Mouse (Mus musculus) liver, postnatal 0 days (tissue): Measurements from ENCODE around the gene 1700113H08Rik. TPM values are rescaled to one million over a fixed set of nuclear protein-coding genes. Genes with fewer than 3 reads are reported as not detected.

Source experiments
- ATAC-seq: fragments of 200-750 bp; cut with Nextera tagmentation; 2 replicates; pipeline ENCODE4 v1.8.0; 2017; ENCODE audit warnings: mild to moderate bottlenecking, moderate library complexity
- DNase-seq: peaks from one replicate; pipeline ENCODE4 v3.0.0-alpha.2; 2016
- H3K27ac ChIP-seq: fragments of 300-500 bp; sonication (generic); 2 replicates; pipeline ENCODE4 v1.5.1; 2014; ENCODE audit warnings: antibody characterized with exemption, moderate library complexity, mild to moderate bottlenecking, low read depth
- H3K27me3 ChIP-seq: fragments of 300-500 bp; sonication (generic); 2 replicates; pipeline ENCODE4 v1.6.1; 2014; ENCODE audit warnings: low read length, control low read depth, mixed read lengths; ENCODE audit not compliant: insufficient read depth
- H3K36me3 ChIP-seq: fragments of 300-500 bp; sonication (generic); replicated peaks from 2 replicates; pipeline ENCODE4 v1.6.1; 2014; ENCODE audit warnings: mild to moderate bottlenecking, control low read depth, low read length, moderate library complexity, mixed read lengths; ENCODE audit not compliant: insufficient read depth
- H3K4me1 ChIP-seq: fragments of 300-500 bp; sonication (generic); 2 replicates; pipeline ENCODE4 v1.6.1; 2014; ENCODE audit warnings: antibody characterized with exemption, mild to moderate bottlenecking, control low read depth; ENCODE audit not compliant: insufficient read depth
- H3K4me2 ChIP-seq: fragments of 300-500 bp; sonication (generic); 2 replicates; pipeline ENCODE4 v1.6.1; 2014; ENCODE audit warnings: low read depth, mild to moderate bottlenecking, low read length, moderate library complexity, mixed read lengths
- H3K4me3 ChIP-seq: fragments of 300-500 bp; sonication (generic); 2 replicates; pipeline ENCODE4 v1.5.1; 2014; ENCODE audit warnings: low read depth, low read length
- H3K9ac ChIP-seq: fragments of 300-500 bp; sonication (generic); replicated peaks from 2 replicates; pipeline ENCODE4 v1.6.1; 2014; ENCODE audit warnings: mild to moderate bottlenecking, moderate library complexity
- H3K9me3 ChIP-seq: fragments of 300-500 bp; sonication (generic); 2 replicates; pipeline ENCODE4 v1.6.1; 2016; ENCODE audit warnings: mild to moderate bottlenecking, control low read depth, low read length, mixed read lengths
- CTCF ChIP-seq: sonication (generic); IDR thresholded peaks from 2 replicates; pipeline ENCODE4 v1.5.1; 2016; ENCODE audit warnings: antibody characterized with exemption, low read depth
- EP300 ChIP-seq: IDR thresholded peaks from 2 replicates; pipeline ENCODE4 v1.6.1; 2016; ENCODE audit warnings: antibody characterized with exemption, low read depth, mild to moderate bottlenecking
- polyA plus RNA-seq: library from polyadenylated mRNA; unstranded; fragments of >200 nt; fragmentation: Nextera tagmentation; extraction: Ambion mirVana; gene quantifications from 2 replicates; pipeline ENCODE4 v1.2.1, GENCODE M21; 2015

Gene 1700113H08Rik
- polyA plus RNA-seq, 1 experiment from 2014 or later, result not detected

DNA sequence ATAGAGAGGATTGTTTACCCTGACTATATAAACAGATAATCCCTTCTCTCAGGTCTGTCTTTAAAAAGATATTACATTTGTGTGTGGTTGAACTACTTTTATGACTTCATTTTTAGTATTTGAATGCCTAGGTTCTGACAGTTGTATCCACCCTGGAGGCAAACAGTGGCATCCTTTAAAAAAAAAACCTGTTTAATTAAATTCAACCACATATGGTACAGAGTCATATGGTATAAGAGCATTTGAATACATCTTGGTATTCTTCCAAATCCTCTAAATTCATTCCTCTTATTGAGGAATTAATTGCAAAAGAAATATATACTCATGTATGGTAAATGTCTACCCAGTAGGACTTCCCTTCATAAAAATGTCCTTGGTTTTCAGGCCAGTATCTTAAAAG lies 217.2 kb downstream of the 1700113H08Rik start:
- ATAC-seq (no peak), DNase-seq (no peak)
- Histone ChIP-seq H3K4me3 (no peak overlapping the region), H3K27ac (no peak overlapping the region), H3K4me2 (no peak overlapping the region), H3K9me3 (no peaks in the 10 kb centered on the region), H3K4me1 (no peaks in the 10 kb centered on the region), H3K36me3 (no peaks in the 10 kb centered on the region), H3K9ac (no peak overlapping the region), H3K27me3 (no peaks in the 10 kb centered on the region)
- TF ChIP-seq CTCF (no peak), EP300 (no peak)

Other genes starting within 250 kb of the 1700113H08Rik start
- 38.8 and 45.0 TPM in 2 replicates for gene Stab2, start 50.0 kb upstream of the 1700113H08Rik start, polyA plus RNA-seq